Mouse (Mus musculus): ENCODE results near the gene D630045J12Rik.

Gene D630045J12Rik

GRCm38 (mm10) chr6:38242295-38242830, 11.4 kb downstream of the D630045J12Rik start:
- no peak for DNase-seq (ENCODE audit: low spot score in 2 of 2)

GRCm38 (mm10) chr6:38241508-38241907, 12.3 kb downstream of the D630045J12Rik start:
- no peak for DNase-seq (ENCODE audit: low spot score in 2 of 2)

DNA sequence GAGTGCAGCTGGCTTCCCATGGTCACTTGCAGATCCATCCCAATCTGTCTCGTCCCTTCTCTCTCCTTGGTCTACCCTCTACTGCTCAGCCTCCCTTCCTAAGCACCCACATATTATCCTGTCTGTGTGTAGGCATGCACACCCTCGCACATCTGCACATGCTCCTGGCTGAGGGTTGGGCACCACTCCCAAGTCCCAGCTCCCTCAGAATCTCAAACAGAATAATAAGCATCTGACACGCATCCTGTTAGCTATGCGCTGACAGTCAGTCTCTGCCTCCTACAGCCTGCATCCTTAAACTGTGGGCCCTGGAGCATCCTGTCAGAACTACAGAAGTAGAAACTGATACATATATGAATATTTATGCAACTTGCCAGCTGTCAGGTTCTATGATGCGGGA, 13.2 kb downstream of the D630045J12Rik start:
- peak; percentile 64 to 78 for DNase-seq (ENCODE audit: low spot score in 2 of 2)

GRCm38 (mm10) chr6:38238382-38238781, 15.4 kb downstream of the D630045J12Rik start:
- DNase-seq (ENCODE audit: low spot score in 2 of 2), result no peak

- DNase-seq (ENCODE audit: low spot score in 2 of 2), result no peak
These were observed 17.7 kb downstream of the D630045J12Rik start for GRCm38 (mm10) chr6:38235991-38236658.

DNA sequence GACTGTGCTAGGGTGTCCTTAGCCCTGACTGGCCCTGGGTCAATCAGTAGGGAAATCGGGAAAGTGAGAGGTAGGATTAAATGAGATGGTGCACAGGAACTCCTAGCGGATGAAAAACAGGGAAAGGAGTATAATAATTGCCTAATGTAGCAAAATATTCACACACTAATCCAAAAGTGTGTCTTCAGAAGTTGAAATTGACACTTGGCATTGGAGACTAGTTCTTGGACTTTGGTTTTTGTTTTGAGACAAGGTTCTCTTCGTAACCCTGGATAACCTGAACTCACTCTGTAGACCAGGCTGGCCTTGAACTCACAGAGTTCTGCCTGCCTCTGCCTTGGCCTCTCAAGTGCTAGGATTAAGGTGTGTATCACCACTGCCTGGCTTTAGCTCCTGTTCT, 20.0 kb downstream of the D630045J12Rik start:
- DNase-seq (ENCODE audit: low spot score in 2 of 2), result no peak

- no peak for DNase-seq (ENCODE audit: low spot score in 2 of 2)
These were observed 20.9 kb downstream of the D630045J12Rik start for GRCm38 (mm10) chr6:38232917-38233316.

DNA sequence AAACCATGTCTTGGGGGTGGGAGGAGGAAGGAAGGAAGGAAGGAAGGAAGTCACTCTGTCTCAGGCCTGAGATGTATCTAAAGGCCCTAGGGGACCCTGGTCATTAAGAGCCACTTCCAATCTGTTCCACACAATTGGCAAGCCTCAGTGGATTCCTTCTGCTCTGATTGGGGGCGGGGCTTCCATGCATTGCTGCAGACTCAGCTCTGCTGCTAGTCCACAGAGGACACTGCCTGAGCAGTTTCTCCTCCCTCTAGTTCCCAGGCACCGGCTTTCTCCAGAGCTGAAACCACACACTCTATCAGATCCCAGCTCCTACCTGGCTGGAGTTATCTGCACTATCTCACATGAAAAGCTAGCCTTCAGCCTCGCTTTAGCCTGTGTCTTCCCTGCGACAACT, 21.8 kb downstream of the D630045J12Rik start:
- no peak for DNase-seq (ENCODE audit: low spot score in 2 of 2)

DNA sequence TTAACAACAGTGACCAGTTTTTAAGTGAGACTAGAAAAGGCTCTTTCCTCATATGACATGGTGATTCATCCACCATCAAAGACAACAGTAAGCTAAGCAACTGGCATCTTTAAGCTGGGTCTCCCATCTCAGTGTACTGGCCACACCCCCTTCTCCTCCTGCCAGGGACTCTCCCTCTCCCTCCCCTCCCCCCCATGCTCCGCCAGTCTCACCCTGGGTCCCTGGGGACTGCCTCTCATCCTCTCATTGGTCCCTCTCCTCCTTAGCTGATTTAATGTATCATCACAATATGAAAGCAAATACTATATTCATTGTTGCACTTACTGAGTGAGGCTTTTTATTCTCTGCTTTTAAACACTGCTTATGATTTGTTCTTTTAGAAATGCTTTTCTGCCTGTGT, 29.7 kb downstream of the D630045J12Rik start:
- DNase-seq (ENCODE audit: low spot score in 2 of 2), result no peak

DNA sequence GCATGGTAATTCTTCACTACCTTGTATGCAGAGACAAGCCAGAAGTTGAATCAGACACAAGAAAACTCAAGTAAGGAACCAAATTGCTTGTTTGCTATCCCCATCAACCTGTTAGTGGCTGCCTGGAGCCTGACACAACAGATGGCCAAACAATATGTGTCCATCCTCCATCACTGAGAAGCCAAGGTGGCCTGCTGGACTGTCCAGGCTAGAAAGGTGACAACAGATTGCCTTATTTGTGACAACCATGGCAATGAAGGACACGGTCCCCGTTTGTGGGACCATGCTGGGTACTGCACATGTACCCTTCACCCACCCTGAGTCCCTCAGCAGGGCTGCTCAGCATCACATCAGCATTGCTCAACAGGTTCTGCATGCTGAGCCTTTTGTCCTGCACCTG, 34.5 kb downstream of the D630045J12Rik start:
- no peak for DNase-seq (ENCODE audit: low spot score in 2 of 2)

GRCm38 (mm10) chr6:38215448-38216110, 38.2 kb downstream of the D630045J12Rik start:
- no peak for DNase-seq (ENCODE audit: low spot score in 2 of 2)

DNA sequence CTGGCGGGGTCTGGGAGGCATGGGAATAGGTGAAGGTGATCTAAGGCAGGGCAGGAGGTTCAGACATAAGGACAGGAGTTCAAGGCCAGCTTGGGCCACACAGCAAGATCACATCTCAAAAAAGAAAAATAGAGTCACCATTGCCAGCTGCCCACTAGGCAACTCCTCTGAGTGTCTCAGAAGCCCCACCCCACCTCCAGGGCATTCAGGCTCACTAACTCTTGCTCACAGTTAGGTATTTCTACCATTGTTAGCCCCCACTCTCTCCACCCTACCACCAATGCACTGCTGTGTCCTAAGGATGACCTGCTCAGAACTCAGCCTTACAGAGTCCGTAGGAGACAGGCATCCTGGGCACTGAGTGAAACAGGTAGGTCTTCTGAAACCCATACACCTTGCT, 46.2 kb downstream of the D630045J12Rik start:
- DNase-seq (ENCODE audit: low spot score in 2 of 2), result no peak

DNA sequence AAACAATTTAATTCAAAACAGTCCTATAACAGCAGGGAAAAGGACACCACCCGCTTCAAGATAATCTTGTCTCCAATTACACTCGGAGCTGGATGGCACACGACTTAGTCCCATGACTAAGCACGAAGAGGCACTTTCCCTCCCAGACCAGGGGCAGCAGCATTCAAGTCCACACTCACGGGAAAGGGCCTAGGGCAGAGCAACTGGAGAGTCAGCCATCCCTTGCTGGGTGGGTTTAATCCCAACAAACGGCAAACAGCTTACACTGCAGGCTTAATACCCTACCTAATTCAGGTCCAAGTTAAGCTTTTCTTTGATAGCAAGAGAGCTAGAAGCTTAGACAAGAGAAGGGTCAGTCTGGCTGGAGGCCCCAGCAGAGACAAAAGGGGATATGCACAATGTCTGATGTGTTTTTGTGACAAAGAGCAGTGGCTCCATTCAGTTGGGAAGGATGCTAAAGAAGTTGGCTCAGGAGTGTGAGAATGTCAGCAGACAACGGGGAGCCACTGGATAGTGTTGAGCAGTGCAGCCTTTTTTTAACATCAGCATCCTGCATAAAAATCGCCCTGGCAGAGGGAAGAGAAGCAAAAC, 46.8 kb downstream of the D630045J12Rik start:
- DNase-seq (ENCODE audit: low spot score in 2 of 2), result no peak

- no peak for DNase-seq (ENCODE audit: low spot score in 2 of 2)
These were observed 48.4 kb downstream of the D630045J12Rik start for GRCm38 (mm10) chr6:38205375-38205774.

GRCm38 (mm10) chr6:38203820-38204219, 50.0 kb downstream of the D630045J12Rik start:
- DNase-seq (ENCODE audit: low spot score in 2 of 2), result no peak

DNA sequence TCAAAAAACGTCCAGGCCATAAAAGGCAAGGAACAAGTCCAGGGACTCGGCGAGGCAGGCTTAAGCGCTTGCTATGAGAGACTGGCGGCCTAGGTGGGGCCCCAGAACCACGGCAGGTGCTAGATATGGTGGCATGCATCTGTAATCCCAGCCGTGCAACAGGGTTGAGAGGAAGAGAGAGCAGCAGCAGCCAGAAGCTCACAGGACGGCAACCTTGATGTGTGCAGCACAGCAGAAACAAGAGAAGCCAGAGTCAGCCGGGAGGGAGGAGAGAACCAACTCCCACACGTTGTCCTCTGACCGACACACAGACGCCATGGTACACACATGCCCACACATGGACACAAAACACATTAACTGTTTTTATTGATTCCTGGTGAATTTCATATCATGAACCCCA, 51.0 kb downstream of the D630045J12Rik start:
- no peak for DNase-seq (ENCODE audit: low spot score in 2 of 2)

DNA sequence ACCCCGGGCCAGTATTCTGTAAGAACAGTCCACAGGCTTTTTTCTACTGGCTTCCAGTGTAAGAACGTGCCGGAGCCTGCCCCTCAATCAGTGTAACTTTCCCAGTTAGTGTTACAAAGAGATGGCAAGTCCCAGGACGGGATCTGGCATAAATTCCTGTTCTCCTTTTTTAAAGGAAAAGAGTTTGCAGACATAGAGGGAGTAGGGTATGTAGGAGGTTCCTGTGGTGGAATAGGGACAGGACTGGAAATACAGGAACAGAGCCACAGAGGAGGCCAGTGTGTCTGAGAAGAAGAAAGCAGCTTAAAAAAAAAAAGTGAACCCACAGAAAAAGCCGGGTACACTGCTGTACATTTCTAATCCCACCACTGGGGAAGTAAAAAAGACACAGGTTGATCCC, 52.3 kb downstream of the D630045J12Rik start:
- no peak for DNase-seq (ENCODE audit: low spot score in 2 of 2)

GRCm38 (mm10) chr6:38199599-38199998, 54.2 kb downstream of the D630045J12Rik start:
- no peak for DNase-seq (ENCODE audit: low spot score in 2 of 2)

DNA sequence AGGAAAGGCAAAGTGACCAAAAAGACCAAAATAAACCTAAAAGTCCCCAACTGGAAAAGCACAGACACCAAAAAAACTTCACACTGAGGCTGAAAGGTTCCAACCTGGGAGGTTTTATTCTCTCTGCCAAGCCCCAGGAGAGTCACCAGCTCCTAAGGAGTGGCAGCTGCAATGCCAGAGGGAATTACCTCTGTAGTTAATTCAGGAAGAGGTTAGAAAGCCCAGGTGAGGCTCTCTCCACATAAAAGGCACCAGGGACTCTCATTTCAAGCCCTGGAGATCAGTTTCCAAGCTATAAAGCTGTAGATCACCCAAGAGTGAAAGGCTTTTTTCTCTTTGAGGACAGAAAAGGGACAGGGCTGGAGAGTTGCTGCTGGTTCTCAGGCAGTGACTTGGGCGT, 55.1 kb downstream of the D630045J12Rik start:
- DNase-seq (ENCODE audit: low spot score in 2 of 2), result no peak

- peak; percentile 71 to 75 for DNase-seq (ENCODE audit: low spot score in 2 of 2)
These were observed 57.3 kb downstream of the D630045J12Rik start for GRCm38 (mm10) chr6:38196266-38197189.

DNA sequence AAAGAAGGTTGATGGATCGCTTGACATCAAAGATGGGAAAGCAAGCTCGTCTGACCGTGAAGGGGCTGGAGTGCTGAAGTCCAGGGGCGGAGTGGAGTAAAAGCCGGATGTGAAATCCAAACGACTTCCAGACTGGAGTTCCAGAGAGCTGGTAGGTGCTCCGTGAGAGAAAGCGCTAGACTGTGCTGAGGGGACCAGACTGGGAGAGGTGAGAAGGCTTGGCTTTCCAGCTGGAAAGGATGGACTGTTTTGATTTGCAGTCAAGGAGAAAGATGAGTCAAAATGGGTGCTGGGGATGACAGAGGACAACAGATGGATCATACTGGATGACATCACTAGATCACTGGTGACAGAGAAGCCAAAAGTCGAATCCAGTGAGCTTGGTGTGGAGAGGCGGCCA, 58.5 kb downstream of the D630045J12Rik start:
- DNase-seq (ENCODE audit: low spot score in 2 of 2), result no peak

DNA sequence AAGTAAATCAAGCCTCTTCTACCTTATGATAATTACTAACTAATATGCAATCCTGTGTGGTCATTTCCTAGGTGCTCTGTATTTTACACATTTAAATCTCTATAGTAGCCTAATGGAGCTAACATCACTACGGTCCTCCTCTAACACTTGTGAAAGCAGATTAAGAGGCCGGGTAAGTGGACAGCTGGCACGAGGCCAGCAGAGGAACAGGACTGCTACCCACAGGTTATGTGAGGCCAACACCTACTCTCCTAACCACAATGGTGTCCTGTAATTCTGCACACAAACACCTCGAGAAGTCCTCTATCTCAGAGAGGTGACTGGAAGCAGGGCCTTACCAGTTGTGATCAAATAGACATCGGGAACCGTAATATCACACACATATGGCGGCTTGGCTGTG, 59.8 kb downstream of the D630045J12Rik start:
- no peak for DNase-seq (ENCODE audit: low spot score in 2 of 2)

Measured in frontal cortex, postnatal 36 days (tissue).